Mouse (Mus musculus) retina, postnatal 1 day (tissue): Measurements from ENCODE around the gene Tor1b.

ENCODE experiments used
- DNase-seq: peaks from one replicate; pipeline ENCODE4 v3.0.0-alpha.2; 2012

Gene Tor1b

GRCm38 (mm10) chr2:30994853-30995252, 42.1 kb downstream of the Tor1b start:
- DNase-seq = no peak

DNA sequence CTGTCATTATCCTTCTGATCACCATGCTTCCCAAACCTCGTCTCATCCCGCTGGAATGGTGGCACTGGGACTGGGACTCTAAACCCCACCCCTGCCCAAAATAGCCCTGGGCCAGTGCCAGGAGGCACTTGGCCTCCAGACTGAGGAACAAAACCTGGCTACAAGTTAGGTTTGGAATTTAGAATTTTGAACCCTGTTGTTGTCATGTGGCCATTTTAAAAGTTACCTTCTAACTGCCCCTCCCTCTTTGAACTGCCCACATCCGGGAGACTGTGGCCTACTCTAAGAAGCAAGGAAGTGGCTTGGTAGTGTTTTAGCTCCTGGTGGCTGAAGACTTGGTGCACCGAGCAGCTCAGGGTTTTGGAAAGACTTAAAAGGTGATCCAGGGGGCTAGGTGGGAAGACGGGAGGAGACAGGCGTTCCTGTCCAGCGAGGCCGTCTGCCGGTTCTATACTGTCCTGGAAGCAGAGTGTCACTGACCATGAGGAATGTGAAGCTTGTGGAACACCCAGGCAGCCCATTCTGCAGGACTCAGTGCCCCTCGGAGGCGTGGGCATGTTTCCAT, 42.8 kb downstream of the Tor1b start:
- DNase-seq = no peak

- no peak for DNase-seq
Observed at GRCm38 (mm10) chr2:30998443-30999260, 45.9 kb downstream of the Tor1b start.

- no peak for DNase-seq
Observed at GRCm38 (mm10) chr2:31002857-31003256, 50.1 kb downstream of the Tor1b start.

DNA sequence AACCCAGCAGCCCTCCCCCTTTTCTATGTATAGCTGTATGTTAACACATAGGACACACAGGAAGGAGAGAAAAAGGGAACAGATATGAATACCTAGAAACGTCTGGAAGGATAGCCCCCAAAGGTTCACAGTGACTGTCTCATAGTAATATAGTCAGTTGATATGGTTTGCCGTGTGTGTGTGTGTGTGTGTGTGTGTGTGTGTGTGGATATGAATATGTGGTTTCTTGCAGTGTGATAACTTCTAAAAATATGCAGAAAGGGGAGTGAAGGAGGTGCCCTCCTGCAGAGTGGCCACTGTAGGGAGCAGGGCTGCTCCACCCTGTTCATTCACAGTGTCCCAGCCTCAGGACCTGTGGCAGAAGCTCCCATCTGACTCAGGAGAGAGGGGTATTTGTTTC, 52.7 kb downstream of the Tor1b start:
- DNase-seq = no peak

- DNase-seq = no peak
Observed at GRCm38 (mm10) chr2:31006434-31006833, 53.7 kb downstream of the Tor1b start.

GRCm38 (mm10) chr2:31007208-31007607, 54.4 kb downstream of the Tor1b start:
- no peak for DNase-seq
